19 mouse cellular contexts compared by ENCODE assay signal in the genomic region with DNA sequence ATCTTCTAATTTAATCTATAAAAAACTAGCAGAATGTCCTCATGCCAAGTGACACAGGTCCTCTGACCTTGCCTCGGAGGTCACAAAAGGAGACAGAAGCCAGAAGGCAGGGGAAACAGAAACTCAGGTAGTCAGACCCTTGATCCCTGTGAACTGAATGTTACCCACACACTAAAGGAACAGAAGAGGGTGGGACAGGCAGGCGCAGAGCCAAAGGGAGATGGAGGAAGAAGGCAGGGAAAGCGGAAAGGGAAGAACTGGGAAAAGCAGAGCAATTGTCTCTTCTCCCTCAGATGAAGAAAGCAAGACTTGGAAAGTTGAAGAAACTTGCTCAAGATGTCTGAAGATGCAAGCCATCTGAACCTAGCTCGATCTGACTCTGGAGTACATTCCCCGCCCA.
"Had no signal": no experiment of that assay in that cellular context is flagged by ENCODE, and none has a peak within 500 bp of the region (broad histone marks: within the 10 kb centered on the region; RNA-seq: fewer than 3 reads in every experiment).

No protein-coding gene starts in this region.

- H3K27ac ChIP-seq: kidney, postnatal 0 days; layer of hippocampus, adult 2 months; limb, embryonic 10.5 days; limb, embryonic 13.5 days; liver, embryonic 15.5 days; midbrain, embryonic 13.5 days; neural tube, embryonic 13.5 days; stomach, embryonic 15.5 days had no signal

- H3K27me3 ChIP-seq: liver, embryonic 15.5 days; megakaryocyte, embryonic 14.5 days; midbrain, embryonic 13.5 days; neural tube, embryonic 13.5 days; stomach, embryonic 15.5 days had no signal

- H3K4me1 ChIP-seq: limb, embryonic 10.5 days; limb, embryonic 13.5 days; liver, embryonic 15.5 days; megakaryocyte, embryonic 14.5 days; neural tube, embryonic 13.5 days; stomach, embryonic 15.5 days had no signal

- H3K36me3 ChIP-seq: limb, embryonic 10.5 days; limb, embryonic 13.5 days; liver, embryonic 15.5 days; midbrain, embryonic 10.5 days; midbrain, embryonic 13.5 days; neural tube, embryonic 13.5 days; stomach, embryonic 15.5 days had no signal

- H3K4me2 ChIP-seq: limb, embryonic 13.5 days; liver, embryonic 15.5 days; midbrain, embryonic 13.5 days; neural tube, embryonic 13.5 days; stomach, embryonic 15.5 days had no signal

- DNase-seq: layer of hippocampus, adult 9-11 months; liver; lung, postnatal 14 days; retina, postnatal 1 day; right cerebral cortex, postnatal 25 days; spleen, adult 18-20 months; thymus, postnatal 25 days had no signal

- H3K4me3 ChIP-seq: layer of hippocampus, adult 2 months; limb, embryonic 10.5 days; limb, embryonic 13.5 days; liver, embryonic 15.5 days; megakaryocyte, embryonic 14.5 days; midbrain, embryonic 10.5 days; midbrain, embryonic 13.5 days; myocyte; neural tube, embryonic 13.5 days; stomach, embryonic 15.5 days had no signal

- ATAC-seq: midbrain, embryonic 13.5 days; midbrain, embryonic 16.5 days had no signal

- H3K9me3 ChIP-seq: limb, embryonic 10.5 days; limb, embryonic 13.5 days; liver, embryonic 15.5 days; midbrain, embryonic 10.5 days; midbrain, embryonic 13.5 days; neural tube, embryonic 13.5 days; stomach, embryonic 15.5 days had no signal

- H3K9ac ChIP-seq: limb, embryonic 13.5 days; liver, embryonic 15.5 days; midbrain, embryonic 13.5 days; neural tube, embryonic 13.5 days; stomach, embryonic 15.5 days had no signal
